Mouse (Mus musculus) ES-Bruce4 (cell line): ENCODE results near the gene Faap24.

Experiments used
- CTCF ChIP-seq: IDR thresholded peaks from one replicate; pipeline ENCODE4 v1.8.1; 2011; ENCODE audit warnings: low read depth, low read length
- EP300 ChIP-seq: IDR thresholded peaks from 2 replicates; pipeline ENCODE4 v1.6.1; 2011; ENCODE audit warnings: low read depth, low read length; ENCODE audit not compliant: insufficient read depth

DNA sequence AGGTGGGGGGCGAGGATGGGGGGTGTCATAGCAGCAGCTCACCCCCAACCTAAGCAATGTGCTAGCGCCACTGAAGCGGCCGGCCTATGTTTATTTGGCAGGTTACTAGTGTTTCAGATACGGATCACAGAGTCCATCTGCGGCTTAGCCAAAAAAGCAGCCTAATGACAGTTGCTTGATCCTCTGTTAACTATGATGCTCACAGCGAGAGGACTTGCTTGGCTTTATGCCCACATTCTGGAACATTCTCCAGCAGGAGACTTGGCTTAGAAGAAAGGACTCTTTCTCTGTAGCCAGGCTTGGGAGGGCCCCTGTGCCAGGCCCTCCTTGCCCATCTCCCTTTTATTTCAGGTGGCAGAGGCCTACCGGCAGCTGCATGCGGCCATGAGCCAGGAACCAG lies 20.0 kb downstream of the Faap24 start:
- no peak for TF ChIP-seq CTCF
- no peak for TF ChIP-seq EP300
